Mouse (Mus musculus) midbrain, embryonic 13.5 days (tissue): ENCODE measurements around the gene Dhx30. TPM values are rescaled to one million over a fixed set of nuclear protein-coding genes. Genes with fewer than 3 reads are reported as not detected.

Experiments
- ATAC-seq: fragments of 200-750 bp; cut with Nextera tagmentation; 2 replicates; pipeline ENCODE4 v1.8.0; 2017; ENCODE audit warnings: mild to moderate bottlenecking, moderate TSS enrichment, moderate library complexity
- H3K27ac ChIP-seq: fragments of 300-500 bp; sonication (generic); 2 replicates; pipeline ENCODE4 v1.5.1; 2015; ENCODE audit warnings: inconsistent platforms, mild to moderate bottlenecking, moderate library complexity
- H3K27me3 ChIP-seq: fragments of 300-500 bp; sonication (generic); 2 replicates; pipeline ENCODE4 v1.6.1; 2015; ENCODE audit warnings: mild to moderate bottlenecking, inconsistent platforms
- H3K36me3 ChIP-seq: fragments of 300-500 bp; sonication (generic); 2 replicates; pipeline ENCODE4 v1.6.1; 2015; ENCODE audit warnings: mild to moderate bottlenecking, inconsistent platforms
- H3K4me1 ChIP-seq: fragments of 300-500 bp; sonication (generic); replicated peaks from 2 replicates; pipeline ENCODE4 v1.6.1; 2015; ENCODE audit warnings: inconsistent platforms
- H3K4me2 ChIP-seq: fragments of 300-500 bp; sonication (generic); replicated peaks from 2 replicates; pipeline ENCODE4 v1.6.1; 2015; ENCODE audit warnings: moderate library complexity, mild to moderate bottlenecking, inconsistent platforms
- H3K4me3 ChIP-seq: fragments of 300-500 bp; sonication (generic); replicated peaks from 2 replicates; pipeline ENCODE4 v1.5.1; 2015; ENCODE audit warnings: mild to moderate bottlenecking, inconsistent platforms
- H3K9ac ChIP-seq: fragments of 300-500 bp; sonication (generic); replicated peaks from 2 replicates; pipeline ENCODE4 v1.6.1; 2015; ENCODE audit warnings: mild to moderate bottlenecking, inconsistent platforms
- H3K9me3 ChIP-seq: fragments of 300-500 bp; sonication (generic); 2 replicates; pipeline ENCODE4 v1.6.1; 2016; ENCODE audit warnings: mild to moderate bottlenecking, inconsistent platforms
- WGBS: fragments of 180-500 bp; shearing (Covaris S2); methylation state at CpG from one replicate; pipeline ENCODE4 v1.1.7; 2015; 5-methylcytosine and 5-hydroxymethylcytosine counted together
- polyA plus RNA-seq: library from polyadenylated mRNA; unstranded; fragments of >200 nt; fragmentation: Nextera tagmentation; extraction: Ambion mirVana; gene quantifications from 2 replicates; pipeline ENCODE4 v1.2.1, GENCODE M21; 2015

Gene Dhx30
- polyA plus RNA-seq, 1 experiment from 2014 or later = 221 TPM

GRCm38 (mm10) chr9:110035091-110035490 lies 82.5 kb downstream of the Dhx30 start:
- H3K4me1 ChIP-seq = no peaks in the 10 kb centered on the region
- 86% methylated on average over 4 of the region's 4 CpGs for WGBS
- H3K27ac ChIP-seq = no peak overlapping the region
- no peaks in the 10 kb centered on the region for H3K27me3 ChIP-seq
- no peak overlapping the region for H3K9ac ChIP-seq
- no peak for ATAC-seq
- H3K4me2 ChIP-seq = no peak overlapping the region
- no peak overlapping the region for H3K4me3 ChIP-seq
- H3K36me3 ChIP-seq = peaks cover 56% of the 10 kb centered on the region
- H3K9me3 ChIP-seq = no peaks in the 10 kb centered on the region

Other genes with a start within 250 kb of the Dhx30 start
- gene Cdc25a, start 242.3 kb downstream of the Dhx30 start, polyA plus RNA-seq = 20.2 and 23.1 TPM in 2 replicates
- gene Map4, start 186.4 kb downstream of the Dhx30 start, polyA plus RNA-seq = 127 and 129 TPM in 2 replicates
- 153 and 167 TPM in 2 replicates for gene Smarcc1, start 122 bp downstream of the Dhx30 start, polyA plus RNA-seq
- 58.9 and 70.2 TPM in 2 replicates for gene Cspg5, start 126.0 kb upstream of the Dhx30 start, polyA plus RNA-seq
- gene Elp6, start 187.3 kb upstream of the Dhx30 start, polyA plus RNA-seq = 46.1 and 46.2 TPM in 2 replicates
- 40.6 and 41.9 TPM in 2 replicates for gene Scap, start 215.5 kb upstream of the Dhx30 start, polyA plus RNA-seq